In the genomic region with DNA sequence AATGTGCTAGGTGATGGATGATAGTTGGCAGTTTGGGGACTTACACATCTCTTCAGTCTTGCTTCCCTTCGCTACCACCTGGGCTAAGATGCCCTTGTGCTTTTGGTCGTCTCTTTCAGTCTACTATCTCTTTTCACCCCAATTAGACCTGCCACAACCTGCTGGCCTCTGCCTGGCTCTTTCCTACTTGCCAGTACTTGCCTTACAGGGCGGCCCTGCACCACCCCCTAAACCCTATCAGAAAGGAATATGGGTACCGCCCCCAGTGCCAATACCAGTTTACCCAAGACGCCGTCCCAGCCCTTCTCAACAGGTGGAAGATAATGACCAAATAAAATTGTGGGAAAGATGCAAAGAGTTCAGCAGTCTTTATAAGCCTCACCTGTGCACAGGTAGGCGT, we compare ENCODE assay signal across 8 mouse cellular contexts. TPM values are rescaled to one million over a fixed set of nuclear protein-coding genes. Genes with fewer than 3 reads are reported as not detected.
DNase-seq lines count a peak whose midpoint lies in the region; ATAC-seq and TF ChIP-seq lines count a peak whose summit lies in the region.

No protein-coding gene starts in this region.

- peak overlapping the region; percentile 29; the same call in 1 of the 2 replicates for H3K9ac ChIP-seq in kidney, postnatal 0 days (ENCODE audit: low read depth, low read length)
- no peak overlapping the region for H3K9ac ChIP-seq in hindbrain, embryonic 13.5 days
- H3K9ac ChIP-seq in midbrain, embryonic 13.5 days (replicated peaks), result no peak overlapping the region

- H3K4me2 ChIP-seq in kidney, postnatal 0 days (ENCODE audit: low read length), result peak overlapping the region; percentile 100
- H3K4me2 ChIP-seq in hindbrain, embryonic 13.5 days, result peak overlapping the region; percentile 92
- H3K4me2 ChIP-seq in midbrain, embryonic 13.5 days (replicated peaks), result peak overlapping the region; percentile 97

- no peak for TF ChIP-seq CTCF in kidney, postnatal 0 days (IDR thresholded peaks at IDR 0.05; ENCODE audit: low read depth)

- H3K4me1 ChIP-seq in kidney, postnatal 0 days (replicated peaks; ENCODE audit: insufficient read depth, low read length), result peaks cover 17% of the 10 kb centered on the region
- H3K4me1 ChIP-seq in embryonic facial prominence, embryonic 10.5 days, result peaks cover 47% of the 10 kb centered on the region
- peaks cover 41% of the 10 kb centered on the region for H3K4me1 ChIP-seq in hindbrain, embryonic 13.5 days (replicated peaks)
- H3K4me1 ChIP-seq in midbrain, embryonic 13.5 days (replicated peaks), result peaks cover 56% of the 10 kb centered on the region

- peaks cover 27% of the 10 kb centered on the region for H3K36me3 ChIP-seq in kidney, postnatal 0 days (ENCODE audit: insufficient read depth, low read length)
- peaks cover 38% of the 10 kb centered on the region for H3K36me3 ChIP-seq in embryonic facial prominence, embryonic 10.5 days (replicated peaks)
- H3K36me3 ChIP-seq in hindbrain, embryonic 13.5 days, result peaks cover 42% of the 10 kb centered on the region
- peaks cover 38% of the 10 kb centered on the region for H3K36me3 ChIP-seq in midbrain, embryonic 13.5 days

- DNase-seq in kidney, postnatal 0 days (ENCODE audit: low spot score), result no peak
- no peak for DNase-seq in kidney, adult 11 months
- no peak for DNase-seq in embryonic facial prominence, embryonic 10.5 days (ENCODE audit: low spot score)
- no peak for DNase-seq in thymus, postnatal 25 days
- DNase-seq in natural killer cell, adult 2 months (ENCODE audit: low spot score in 2 of 2), result no peak
- DNase-seq in embryo, embryonic 10 days (ENCODE audit: low spot score), result no peak

- no peaks in the 10 kb centered on the region for H3K27me3 ChIP-seq in kidney, postnatal 0 days (ENCODE audit: insufficient read depth, low read length)
- H3K27me3 ChIP-seq in embryonic facial prominence, embryonic 10.5 days (replicated peaks; ENCODE audit: low read depth, poor library complexity, severe bottlenecking), result peaks cover 47% of the 10 kb centered on the region
- H3K27me3 ChIP-seq in hindbrain, embryonic 13.5 days, result peaks cover 12% of the 10 kb centered on the region
- peaks cover 15% of the 10 kb centered on the region for H3K27me3 ChIP-seq in midbrain, embryonic 13.5 days

- H3K27ac ChIP-seq in kidney, postnatal 0 days, result no peak overlapping the region
- peak overlapping the region; percentile 76; the same call in 1 of the 2 replicates for H3K27ac ChIP-seq in embryonic facial prominence, embryonic 10.5 days (replicated peaks)
- no peak overlapping the region for H3K27ac ChIP-seq in hindbrain, embryonic 13.5 days
- no peak overlapping the region for H3K27ac ChIP-seq in midbrain, embryonic 13.5 days

- no peaks in the 10 kb centered on the region for H3K9me3 ChIP-seq in kidney, postnatal 0 days (replicated peaks; ENCODE audit: low read length)
- no peaks in the 10 kb centered on the region for H3K9me3 ChIP-seq in embryonic facial prominence, embryonic 10.5 days
- no peaks in the 10 kb centered on the region for H3K9me3 ChIP-seq in hindbrain, embryonic 13.5 days
- H3K9me3 ChIP-seq in midbrain, embryonic 13.5 days, result no peaks in the 10 kb centered on the region

- no peak for ATAC-seq in kidney, postnatal 0 days (replicated peaks; ENCODE audit: low FRiP score, low read depth)
- ATAC-seq in hindbrain, embryonic 13.5 days (ENCODE audit: low FRiP score), result peak; percentile 15
- ATAC-seq in midbrain, embryonic 13.5 days, result peak; percentile 19; the same call in 1 of the 2 replicates

- WGBS in kidney, postnatal 0 days, result 22% methylated on average over 7 of the region's 7 CpGs
- 22% methylated on average over 7 of the region's 7 CpGs for WGBS in embryonic facial prominence, embryonic 10.5 days
- 27% methylated on average over 7 of the region's 7 CpGs for WGBS in hindbrain, embryonic 13.5 days
- 31% methylated on average over 7 of the region's 7 CpGs for WGBS in midbrain, embryonic 13.5 days

- peak overlapping the region; percentile 53; the same call in 1 of the 2 replicates for H3K4me3 ChIP-seq in kidney, postnatal 0 days (replicated peaks; ENCODE audit: low read depth, low read length)
- H3K4me3 ChIP-seq in embryonic facial prominence, embryonic 10.5 days, result peak overlapping the region; percentile 71
- peak overlapping the region; percentile 72 for H3K4me3 ChIP-seq in hindbrain, embryonic 13.5 days
- H3K4me3 ChIP-seq in midbrain, embryonic 13.5 days (replicated peaks), result peak overlapping the region; percentile 58

RNA-seq across cellular contexts. Expression of gene Rapgefl1, which starts 0.5 kb away (rescaled TPM):
- polyA plus RNA-seq in kidney, postnatal 0 days (2015; fragmentation: Nextera tagmentation; extraction: Ambion mirVana), result 0.77 and 1.0 TPM in 2 replicates
- 1.4 and 1.8 TPM in 2 replicates for polyA plus RNA-seq in embryonic facial prominence, embryonic 10.5 days (2016; fragmentation: Nextera tagmentation; extraction: Ambion mirVana)
- polyA plus RNA-seq in hindbrain, embryonic 13.5 days (2015; fragmentation: Nextera tagmentation; extraction: Ambion mirVana), result 6.2 and 7.0 TPM in 2 replicates
- 4.7 and 5.8 TPM in 2 replicates for polyA plus RNA-seq in midbrain, embryonic 13.5 days (2015; fragmentation: Nextera tagmentation; extraction: Ambion mirVana)

RNA-seq across cellular contexts. Expression of gene Wipf2, which starts 27.3 kb away (rescaled TPM):
- polyA plus RNA-seq in kidney, postnatal 0 days (2015; fragmentation: Nextera tagmentation; extraction: Ambion mirVana), result 3.4 and 3.5 TPM in 2 replicates
- 5.0 and 5.4 TPM in 2 replicates for polyA plus RNA-seq in embryonic facial prominence, embryonic 10.5 days (2016; fragmentation: Nextera tagmentation; extraction: Ambion mirVana)
- 5.0 TPM in 2 replicates for polyA plus RNA-seq in hindbrain, embryonic 13.5 days (2015; fragmentation: Nextera tagmentation; extraction: Ambion mirVana)
- 4.9 and 5.2 TPM in 2 replicates for polyA plus RNA-seq in midbrain, embryonic 13.5 days (2015; fragmentation: Nextera tagmentation; extraction: Ambion mirVana)

RNA-seq across cellular contexts. Expression of gene Casc3, which starts 31.4 kb away (rescaled TPM):
- 24.6 and 25.7 TPM in 2 replicates for polyA plus RNA-seq in kidney, postnatal 0 days (2015; fragmentation: Nextera tagmentation; extraction: Ambion mirVana)
- 47.5 and 48.3 TPM in 2 replicates for polyA plus RNA-seq in embryonic facial prominence, embryonic 10.5 days (2016; fragmentation: Nextera tagmentation; extraction: Ambion mirVana)
- 48.7 and 50.2 TPM in 2 replicates for polyA plus RNA-seq in hindbrain, embryonic 13.5 days (2015; fragmentation: Nextera tagmentation; extraction: Ambion mirVana)
- polyA plus RNA-seq in midbrain, embryonic 13.5 days (2015; fragmentation: Nextera tagmentation; extraction: Ambion mirVana), result 52.6 and 57.6 TPM in 2 replicates

RNA-seq across cellular contexts. Expression of gene Msl1, which starts 40.8 kb away (rescaled TPM):
- 17.8 and 19.3 TPM in 2 replicates for polyA plus RNA-seq in kidney, postnatal 0 days (2015; fragmentation: Nextera tagmentation; extraction: Ambion mirVana)
- 23.4 and 23.5 TPM in 2 replicates for polyA plus RNA-seq in embryonic facial prominence, embryonic 10.5 days (2016; fragmentation: Nextera tagmentation; extraction: Ambion mirVana)
- 31.5 and 33.0 TPM in 2 replicates for polyA plus RNA-seq in hindbrain, embryonic 13.5 days (2015; fragmentation: Nextera tagmentation; extraction: Ambion mirVana)
- polyA plus RNA-seq in midbrain, embryonic 13.5 days (2015; fragmentation: Nextera tagmentation; extraction: Ambion mirVana), result 34.2 and 34.5 TPM in 2 replicates
